Mouse (Mus musculus) heart, postnatal 0 days (tissue): Measurements from ENCODE around the gene Pwwp2b.

ENCODE experiments used
- CTCF ChIP-seq: IDR thresholded peaks from 2 replicates; pipeline ENCODE4 v1.5.1; 2016; ENCODE audit warnings: antibody characterized with exemption, control low read depth, low read depth
- EP300 ChIP-seq: IDR thresholded peaks from 2 replicates; pipeline ENCODE4 v1.6.1; 2016; ENCODE audit warnings: antibody characterized with exemption, low read depth

DNA sequence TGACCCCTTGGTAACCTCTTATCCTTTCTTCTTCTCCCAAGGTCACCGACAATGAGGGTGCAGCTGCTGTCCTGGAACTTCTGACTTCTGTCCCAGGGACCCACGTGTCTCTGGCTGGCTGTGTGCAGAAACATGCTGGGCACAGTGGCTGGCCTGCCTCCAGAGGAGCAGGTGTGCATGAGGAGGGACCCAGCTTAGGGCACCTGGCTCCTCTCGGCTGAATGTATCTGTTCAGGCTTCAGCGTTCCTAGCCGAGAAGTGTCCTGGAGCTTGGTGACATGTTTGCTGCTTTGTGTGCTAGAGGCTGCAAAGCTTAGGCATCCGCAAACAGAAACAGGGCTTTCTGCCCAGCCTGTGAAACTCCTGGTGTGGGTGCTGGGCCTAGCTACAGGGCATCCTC lies 18.1 kb downstream of the Pwwp2b start:
- no peak for TF ChIP-seq CTCF
- no peak for TF ChIP-seq EP300
